Mouse (Mus musculus): ENCODE measurements at regions not wholly inside any gene's neighbourhood (a gene's known extent, or its start where the extent isn't known, plus 50 kb on each side); places are given as distances from the start of the nearest gene placed in this dataset.
"Not testable (repeated sequence)": the region's sequence is repeated elsewhere in the genome, so short reads cannot be mapped to it uniquely, and the experiment has no call there.

DNA sequence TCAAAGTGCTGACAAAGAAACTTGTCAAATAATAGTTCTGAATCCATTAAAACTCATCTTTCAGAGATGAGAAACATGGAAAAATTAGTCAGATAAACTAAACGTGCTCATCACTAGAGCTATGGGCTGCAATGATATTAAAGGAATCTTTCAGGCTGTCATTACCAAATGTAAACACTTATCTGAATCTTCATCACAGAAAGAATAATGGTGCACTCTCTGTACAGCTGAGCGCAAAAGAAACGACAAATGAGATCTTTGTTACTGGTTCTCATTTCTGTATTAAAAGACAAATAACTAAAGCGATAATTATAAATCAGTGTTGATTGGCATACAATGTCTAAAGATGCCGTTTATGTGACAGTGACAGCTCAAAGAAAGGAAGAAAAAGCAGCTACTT is 227.4 kb upstream of the Gpc6 start:
- no peaks in the 10 kb centered on the region for H3K27me3 ChIP-seq (ENCODE audit: insufficient read depth, low read length)
- TF ChIP-seq CTCF (conservative IDR thresholded peaks at IDR 0.05; ENCODE audit: low read length) (no peak), POU5F1 (IDR thresholded peaks at IDR 0.05; ENCODE audit: borderline replicate concordance, low read length) (no peak), NANOG (IDR thresholded peaks at IDR 0.05; ENCODE audit: borderline replicate concordance, low read length) (no peak)
- no peaks in the 10 kb centered on the region for H3K9me3 ChIP-seq (ENCODE audit: low read length)
- no peaks in the 10 kb centered on the region for H3K36me3 ChIP-seq (ENCODE audit: insufficient read depth, low read length)
- H3K4me3 ChIP-seq (replicated peaks; ENCODE audit: low read length), result no peak overlapping the region
- H3K4me1 ChIP-seq (replicated peaks; ENCODE audit: low read depth, low read length), result no peaks in the 10 kb centered on the region

DNA sequence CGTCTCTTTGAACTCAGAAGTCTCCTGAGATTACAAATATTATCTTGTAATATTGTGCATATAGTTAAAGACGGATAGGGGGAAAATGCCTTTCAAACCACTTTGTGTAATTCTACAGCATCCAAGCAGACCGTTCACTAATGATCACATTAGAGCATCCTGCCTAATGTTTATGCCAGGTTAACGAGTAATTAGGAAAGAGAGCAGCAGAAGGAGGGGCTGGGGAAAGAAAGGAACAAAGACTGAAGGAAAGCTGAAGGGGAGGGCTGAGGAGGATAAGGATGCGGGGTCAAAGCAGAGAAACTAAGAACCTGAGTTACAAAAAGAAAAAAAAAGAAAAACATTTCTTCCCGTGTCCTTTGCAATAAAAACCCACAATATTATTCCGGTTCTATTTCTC is 226.7 kb upstream of the Gpc6 start:
- Histone ChIP-seq H3K4me3 (replicated peaks; ENCODE audit: low read length) (no peak overlapping the region), H3K36me3 (ENCODE audit: insufficient read depth, low read length) (no peaks in the 10 kb centered on the region), H3K27me3 (ENCODE audit: insufficient read depth, low read length) (no peaks in the 10 kb centered on the region), H3K4me1 (replicated peaks; ENCODE audit: low read depth, low read length) (no peaks in the 10 kb centered on the region), H3K9me3 (ENCODE audit: low read length) (no peaks in the 10 kb centered on the region)
- TF ChIP-seq CTCF (conservative IDR thresholded peaks at IDR 0.05; ENCODE audit: low read length) (no peak), POU5F1 (IDR thresholded peaks at IDR 0.05; ENCODE audit: borderline replicate concordance, low read length) (no peak), NANOG (IDR thresholded peaks at IDR 0.05; ENCODE audit: borderline replicate concordance, low read length) (no peak)

GRCm38 (mm10) chr14:116734596-116734995 is 190.5 kb upstream of the Gpc6 start:
- not testable (repeated sequence) for H3K4me3 ChIP-seq (replicated peaks; ENCODE audit: low read length); H3K36me3 ChIP-seq (ENCODE audit: insufficient read depth, low read length); H3K4me1 ChIP-seq (replicated peaks; ENCODE audit: low read depth, low read length); H3K27me3 ChIP-seq (ENCODE audit: insufficient read depth, low read length); H3K9me3 ChIP-seq (ENCODE audit: low read length)

GRCm38 (mm10) chr14:116754438-116755157 is 170.5 kb upstream of the Gpc6 start:
- Histone ChIP-seq H3K36me3 (ENCODE audit: insufficient read depth, low read length) (no peaks in the 10 kb centered on the region), H3K27me3 (ENCODE audit: insufficient read depth, low read length) (no peaks in the 10 kb centered on the region), H3K4me1 (replicated peaks; ENCODE audit: low read depth, low read length) (no peaks in the 10 kb centered on the region), H3K9me3 (ENCODE audit: low read length) (no peaks in the 10 kb centered on the region), H3K4me3 (replicated peaks; ENCODE audit: low read length) (no peak overlapping the region)
- TF ChIP-seq CTCF (conservative IDR thresholded peaks at IDR 0.05; ENCODE audit: low read length) (no peak), POU5F1 (IDR thresholded peaks at IDR 0.05; ENCODE audit: borderline replicate concordance, low read length) (no peak), NANOG (IDR thresholded peaks at IDR 0.05; ENCODE audit: borderline replicate concordance, low read length) (no peak)

GRCm38 (mm10) chr14:116761429-116761828 is 163.7 kb upstream of the Gpc6 start:
- Histone ChIP-seq H3K27me3 (ENCODE audit: insufficient read depth, low read length) (no peaks in the 10 kb centered on the region), H3K4me3 (replicated peaks; ENCODE audit: low read length) (no peak overlapping the region), H3K36me3 (ENCODE audit: insufficient read depth, low read length) (no peaks in the 10 kb centered on the region), H3K9me3 (ENCODE audit: low read length) (no peaks in the 10 kb centered on the region), H3K4me1 (replicated peaks; ENCODE audit: low read depth, low read length) (no peaks in the 10 kb centered on the region)
- TF ChIP-seq POU5F1 (IDR thresholded peaks at IDR 0.05; ENCODE audit: borderline replicate concordance, low read length), result no peak
- no peak for TF ChIP-seq NANOG (IDR thresholded peaks at IDR 0.05; ENCODE audit: borderline replicate concordance, low read length)
- no peak for TF ChIP-seq CTCF (conservative IDR thresholded peaks at IDR 0.05; ENCODE audit: low read length)

DNA sequence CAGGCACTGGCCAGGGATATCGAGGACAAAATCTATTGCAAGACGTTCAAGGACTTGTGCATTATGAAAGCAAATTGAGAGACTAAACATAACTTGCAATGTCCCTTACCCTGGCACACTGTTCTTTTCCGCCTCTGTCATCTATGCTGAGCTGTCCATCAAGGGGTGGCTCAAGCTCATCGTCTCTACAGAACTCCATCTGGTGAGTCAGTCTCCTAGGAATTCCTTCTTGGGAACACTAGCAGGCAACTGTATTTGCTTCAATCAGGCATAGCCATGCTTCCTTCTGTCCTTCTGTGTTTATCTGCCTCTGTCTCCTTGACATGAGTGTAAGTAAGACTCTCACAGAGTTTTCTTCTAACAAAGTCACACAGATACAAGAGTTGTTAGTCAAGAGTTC is 154.0 kb upstream of the Gpc6 start:
- H3K36me3 ChIP-seq (ENCODE audit: insufficient read depth, low read length), result no peaks in the 10 kb centered on the region
- TF ChIP-seq NANOG (IDR thresholded peaks at IDR 0.05; ENCODE audit: borderline replicate concordance, low read length) (no peak), POU5F1 (IDR thresholded peaks at IDR 0.05; ENCODE audit: borderline replicate concordance, low read length) (no peak), CTCF (conservative IDR thresholded peaks at IDR 0.05; ENCODE audit: low read length) (no peak)
- H3K27me3 ChIP-seq (ENCODE audit: insufficient read depth, low read length), result no peaks in the 10 kb centered on the region
- H3K4me3 ChIP-seq (replicated peaks; ENCODE audit: low read length), result no peak overlapping the region
- H3K4me1 ChIP-seq (replicated peaks; ENCODE audit: low read depth, low read length), result no peaks in the 10 kb centered on the region
- no peaks in the 10 kb centered on the region for H3K9me3 ChIP-seq (ENCODE audit: low read length)

DNA sequence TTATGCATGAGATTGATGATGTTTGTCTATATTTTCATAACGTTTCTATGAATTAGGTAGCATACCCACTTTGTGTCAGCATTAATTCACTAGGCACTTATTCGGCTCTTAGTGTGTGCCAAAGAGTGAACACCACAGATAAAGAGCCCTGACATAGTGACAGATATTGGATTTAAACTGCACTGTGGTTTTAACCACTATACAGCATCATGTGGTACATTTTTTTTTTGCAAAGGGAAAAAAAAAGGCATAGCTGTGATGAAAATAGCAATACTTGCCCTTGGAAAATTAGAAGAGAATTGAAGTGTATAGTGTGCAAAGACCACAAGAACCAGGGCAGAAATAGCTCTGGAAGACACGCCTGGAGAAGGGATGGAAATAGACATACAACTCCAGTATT is 153.4 kb upstream of the Gpc6 start:
- H3K27me3 ChIP-seq (ENCODE audit: insufficient read depth, low read length), result no peaks in the 10 kb centered on the region
- H3K4me3 ChIP-seq (replicated peaks; ENCODE audit: low read length), result no peak overlapping the region
- H3K9me3 ChIP-seq (ENCODE audit: low read length), result no peaks in the 10 kb centered on the region
- no peaks in the 10 kb centered on the region for H3K36me3 ChIP-seq (ENCODE audit: insufficient read depth, low read length)
- no peak for TF ChIP-seq NANOG (IDR thresholded peaks at IDR 0.05; ENCODE audit: borderline replicate concordance, low read length)
- TF ChIP-seq POU5F1 (IDR thresholded peaks at IDR 0.05; ENCODE audit: borderline replicate concordance, low read length), result no peak
- TF ChIP-seq CTCF (conservative IDR thresholded peaks at IDR 0.05; ENCODE audit: low read length), result no peak
- H3K4me1 ChIP-seq (replicated peaks; ENCODE audit: low read depth, low read length), result no peaks in the 10 kb centered on the region

- no peaks in the 10 kb centered on the region for H3K27me3 ChIP-seq (ENCODE audit: insufficient read depth, low read length)
- no peaks in the 10 kb centered on the region for H3K4me1 ChIP-seq (replicated peaks; ENCODE audit: low read depth, low read length)
- no peaks in the 10 kb centered on the region for H3K9me3 ChIP-seq (ENCODE audit: low read length)
- no peak overlapping the region for H3K4me3 ChIP-seq (replicated peaks; ENCODE audit: low read length)
- no peaks in the 10 kb centered on the region for H3K36me3 ChIP-seq (ENCODE audit: insufficient read depth, low read length)
- TF ChIP-seq POU5F1 (IDR thresholded peaks at IDR 0.05; ENCODE audit: borderline replicate concordance, low read length) (no peak), NANOG (IDR thresholded peaks at IDR 0.05; ENCODE audit: borderline replicate concordance, low read length) (no peak)
Measured at GRCm38 (mm10) chr14:116779661-116780060, 145.5 kb upstream of the Gpc6 start.

- Histone ChIP-seq H3K4me1 (replicated peaks; ENCODE audit: low read depth, low read length) (no peaks in the 10 kb centered on the region), H3K9me3 (ENCODE audit: low read length) (peaks cover 16% of the 10 kb centered on the region), H3K27me3 (ENCODE audit: insufficient read depth, low read length) (no peaks in the 10 kb centered on the region), H3K36me3 (ENCODE audit: insufficient read depth, low read length) (no peaks in the 10 kb centered on the region), H3K4me3 (replicated peaks; ENCODE audit: low read length) (no peak overlapping the region)
- no peak for TF ChIP-seq POU5F1 (IDR thresholded peaks at IDR 0.05; ENCODE audit: borderline replicate concordance, low read length)
- TF ChIP-seq NANOG (IDR thresholded peaks at IDR 0.05; ENCODE audit: borderline replicate concordance, low read length), result no peak
- TF ChIP-seq CTCF (conservative IDR thresholded peaks at IDR 0.05; ENCODE audit: low read length), result no peak
Measured at GRCm38 (mm10) chr14:116783840-116784239, 141.3 kb upstream of the Gpc6 start.

All from E14TG2a.4 (cell line).